Mouse (Mus musculus): ENCODE measurements around the gene Tnn. TPM values are rescaled to one million over a fixed set of nuclear protein-coding genes. Genes with fewer than 3 reads are reported as not detected.
A peak's percentile ranks its signal among the peaks of the same experiment; 100 is the strongest.

The Tnn gene
- polyA plus RNA-seq, 1 experiment from 2014 or later, result 0.03 TPM

DNA sequence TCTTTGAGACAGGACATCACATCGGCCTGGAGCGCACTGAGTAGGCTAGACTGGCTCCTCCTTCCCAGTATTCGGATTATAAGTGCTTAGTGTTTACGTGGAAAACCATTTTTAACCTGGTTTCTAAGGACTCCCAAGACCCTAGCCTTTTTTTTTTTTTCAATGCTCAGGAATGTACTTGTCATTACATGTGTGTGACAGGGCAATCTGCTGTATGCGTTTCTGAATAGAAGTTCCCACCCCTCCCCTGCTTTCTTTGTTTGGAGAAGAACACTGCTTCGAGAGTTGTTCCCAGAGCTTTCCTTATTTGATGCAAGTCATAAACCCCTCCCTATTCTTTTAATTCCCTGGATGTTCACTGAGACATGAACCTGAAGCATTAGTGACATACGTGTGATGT, 9.0 kb downstream of the Tnn start:
- Histone ChIP-seq H3K27ac (no peak overlapping the region), H3K9me3 (replicated peaks) (no peaks in the 10 kb centered on the region)
- WGBS (ENCODE audit: insufficient replicate concordance), result 69% methylated on average over 7 of the region's 7 CpGs

DNA sequence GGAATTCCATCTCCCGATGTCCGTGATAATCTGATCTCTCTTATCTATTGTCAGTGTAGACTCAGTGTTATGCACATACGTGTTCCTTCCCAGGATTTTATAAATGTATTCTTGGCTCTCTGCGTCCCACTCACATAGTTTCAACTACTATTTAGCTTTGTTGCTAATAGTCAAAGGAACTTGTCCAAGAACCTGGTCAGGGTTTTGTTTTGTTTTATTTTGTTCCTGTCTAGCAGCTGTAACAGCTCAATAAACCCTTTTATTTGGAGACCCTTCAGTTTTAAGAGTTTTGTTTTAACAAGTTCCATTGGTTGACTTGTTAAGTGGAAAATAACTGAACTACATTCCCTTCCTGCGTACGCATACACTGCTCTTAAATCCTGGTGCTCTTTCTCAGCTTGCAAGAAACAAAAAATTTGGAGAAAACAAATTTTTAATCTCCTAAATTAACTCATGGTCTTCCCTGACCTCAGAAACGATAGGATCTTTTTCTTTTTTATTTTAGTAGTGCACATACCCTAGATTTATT, 17.0 kb downstream of the Tnn start:
- Histone ChIP-seq H3K36me3 (no peaks in the 10 kb centered on the region), H3K9me3 (replicated peaks) (no peaks in the 10 kb centered on the region), H3K9ac (no peak overlapping the region), H3K4me2 (no peak overlapping the region), H3K27ac (no peak overlapping the region), H3K4me1 (replicated peaks) (no peaks in the 10 kb centered on the region), H3K27me3 (no peaks in the 10 kb centered on the region), H3K4me3 (replicated peaks) (no peak overlapping the region)
- 68% methylated on average over 7 of the region's 7 CpGs for WGBS (ENCODE audit: insufficient replicate concordance)
- DNase-seq (no peak), ATAC-seq (ENCODE audit: low read depth) (no peak)

More for the DNA sequence above, 9.0 kb downstream of the Tnn start:
- Histone ChIP-seq H3K36me3 (no peaks in the 10 kb centered on the region), H3K4me3 (replicated peaks) (no peak overlapping the region), H3K9ac (no peak overlapping the region), H3K27me3 (no peaks in the 10 kb centered on the region), H3K4me2 (no peak overlapping the region), H3K4me1 (replicated peaks) (no peaks in the 10 kb centered on the region)
- DNase-seq (no peak), ATAC-seq (ENCODE audit: low read depth) (no peak)

DNA sequence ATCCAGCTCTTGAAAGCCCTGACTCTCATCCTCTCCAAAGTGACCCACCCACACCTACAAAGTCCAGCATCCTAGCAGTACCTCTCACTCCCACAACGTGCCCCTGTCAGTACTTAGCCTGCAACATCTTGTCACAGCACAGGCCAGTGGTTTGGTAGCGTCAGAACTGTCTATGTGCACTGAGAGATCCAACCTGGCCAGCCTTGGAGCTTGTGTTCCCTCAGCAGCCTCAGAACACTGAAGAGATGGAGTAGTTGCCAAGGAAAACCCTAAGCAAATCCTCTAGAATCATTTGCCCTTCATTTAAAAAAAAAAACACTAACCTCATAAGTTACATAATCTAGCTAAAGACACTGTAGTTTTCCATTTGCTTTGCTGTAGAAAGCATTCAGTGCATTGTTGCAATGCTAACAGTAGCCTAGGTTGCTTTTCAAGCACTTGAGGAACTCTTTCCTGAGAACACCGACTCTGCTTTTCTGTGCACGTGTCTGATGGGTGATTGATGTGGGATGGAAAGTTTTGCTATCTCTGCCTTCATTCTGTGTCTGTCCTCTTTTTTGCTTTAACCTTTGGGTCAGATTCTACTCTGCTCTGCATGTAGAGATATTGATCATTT, 19.8 kb downstream of the Tnn start:
- H3K4me3 ChIP-seq (replicated peaks), result no peak overlapping the region
- no peaks in the 10 kb centered on the region for H3K36me3 ChIP-seq
- H3K9ac ChIP-seq, result no peak overlapping the region
- H3K27ac ChIP-seq, result no peak overlapping the region
- no peaks in the 10 kb centered on the region for H3K9me3 ChIP-seq (replicated peaks)
- no peaks in the 10 kb centered on the region for H3K4me1 ChIP-seq (replicated peaks)
- DNase-seq, result no peak
- no peak for ATAC-seq (ENCODE audit: low read depth)
- H3K4me2 ChIP-seq, result no peak overlapping the region
- no peaks in the 10 kb centered on the region for H3K27me3 ChIP-seq
- WGBS (ENCODE audit: insufficient replicate concordance), result 41% methylated on average over 4 of the region's 4 CpGs

DNA sequence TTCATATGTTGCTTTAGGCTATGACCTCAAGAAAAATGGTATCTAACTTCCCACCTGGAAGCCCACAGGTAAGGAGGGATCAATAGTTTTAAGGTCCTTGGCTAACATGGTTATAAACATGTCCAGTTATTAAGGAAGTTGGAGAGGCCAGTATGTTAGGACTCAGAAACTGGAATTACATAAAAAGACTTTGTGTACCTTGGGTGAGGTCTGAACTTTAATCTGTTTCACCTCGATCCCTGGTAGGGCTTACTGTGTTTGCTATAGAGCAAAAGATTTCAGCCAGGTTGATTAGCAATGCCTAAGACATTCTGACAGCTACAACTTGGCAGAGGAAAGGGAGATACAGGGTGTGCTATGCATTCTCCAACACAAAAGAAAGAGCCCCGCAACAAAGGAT, 29.4 kb downstream of the Tnn start:
- Histone ChIP-seq H3K4me1 (replicated peaks) (no peaks in the 10 kb centered on the region), H3K9ac (no peak overlapping the region), H3K4me3 (replicated peaks) (no peak overlapping the region), H3K36me3 (no peaks in the 10 kb centered on the region), H3K27ac (no peak overlapping the region), H3K4me2 (no peak overlapping the region), H3K27me3 (no peaks in the 10 kb centered on the region), H3K9me3 (replicated peaks) (no peaks in the 10 kb centered on the region)
- ATAC-seq (ENCODE audit: low read depth) (no peak), DNase-seq (no peak)
- 59% methylated on average over 2 of the region's 2 CpGs for WGBS (ENCODE audit: insufficient replicate concordance)

DNA sequence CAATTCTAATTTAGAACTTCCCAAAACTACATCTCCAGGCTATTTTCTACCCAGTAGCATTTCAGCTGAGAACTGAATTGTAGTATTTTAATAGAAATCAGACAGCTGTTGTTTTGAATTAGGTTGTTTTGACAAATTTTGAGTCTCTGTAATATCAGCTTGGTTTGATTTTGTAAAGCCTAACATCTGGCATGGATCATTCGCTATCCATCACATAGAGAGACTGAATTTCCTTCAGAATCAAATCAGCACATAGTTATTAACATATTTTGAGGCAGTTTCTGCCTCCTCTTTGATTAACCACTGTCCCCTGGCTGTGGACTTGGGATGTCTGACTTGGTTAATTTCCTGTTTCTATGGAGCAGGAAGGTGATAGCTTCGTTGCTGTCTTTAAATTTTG, 44.8 kb downstream of the Tnn start:
- ATAC-seq (ENCODE audit: low read depth), result no peak
- no peak overlapping the region for H3K9ac ChIP-seq
- no peak overlapping the region for H3K4me2 ChIP-seq
- 42% methylated on average over 2 of the region's 2 CpGs for WGBS (ENCODE audit: insufficient replicate concordance)
- no peaks in the 10 kb centered on the region for H3K36me3 ChIP-seq
- H3K4me3 ChIP-seq (replicated peaks), result no peak overlapping the region
- no peak for DNase-seq
- H3K27me3 ChIP-seq, result no peaks in the 10 kb centered on the region
- H3K27ac ChIP-seq, result no peak overlapping the region
- H3K9me3 ChIP-seq (replicated peaks), result no peaks in the 10 kb centered on the region
- no peaks in the 10 kb centered on the region for H3K4me1 ChIP-seq (replicated peaks)

DNA sequence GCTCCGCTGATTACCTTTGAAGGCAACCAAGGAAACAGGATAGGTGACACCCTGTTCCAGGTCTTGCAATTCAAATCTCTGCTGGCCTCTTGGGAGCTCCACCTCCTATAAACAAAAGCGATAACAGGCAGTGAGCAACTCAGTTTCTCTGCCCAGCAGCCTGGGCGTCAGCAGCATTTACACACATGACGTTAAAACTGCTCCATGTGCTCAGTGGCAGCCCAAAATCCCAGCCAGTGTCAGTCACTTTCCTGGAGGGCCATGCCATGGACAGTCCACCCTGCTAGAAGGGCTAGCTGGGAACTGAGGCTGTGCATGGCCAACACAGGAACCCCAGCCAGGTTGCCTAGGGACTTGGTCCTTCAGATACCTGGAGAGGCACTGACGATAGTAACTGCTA, 48.0 kb downstream of the Tnn start:
- no peak overlapping the region for H3K4me2 ChIP-seq
- DNase-seq (no peak), ATAC-seq (ENCODE audit: low read depth) (no peak)
- H3K27ac ChIP-seq, result no peak overlapping the region
- no peak overlapping the region for H3K9ac ChIP-seq
- WGBS (ENCODE audit: insufficient replicate concordance), result 72% methylated on average over 5 of the region's 5 CpGs
- no peaks in the 10 kb centered on the region for H3K9me3 ChIP-seq (replicated peaks)
- H3K4me1 ChIP-seq (replicated peaks), result no peaks in the 10 kb centered on the region
- no peaks in the 10 kb centered on the region for H3K36me3 ChIP-seq
- H3K4me3 ChIP-seq (replicated peaks), result no peak overlapping the region
- no peaks in the 10 kb centered on the region for H3K27me3 ChIP-seq

DNA sequence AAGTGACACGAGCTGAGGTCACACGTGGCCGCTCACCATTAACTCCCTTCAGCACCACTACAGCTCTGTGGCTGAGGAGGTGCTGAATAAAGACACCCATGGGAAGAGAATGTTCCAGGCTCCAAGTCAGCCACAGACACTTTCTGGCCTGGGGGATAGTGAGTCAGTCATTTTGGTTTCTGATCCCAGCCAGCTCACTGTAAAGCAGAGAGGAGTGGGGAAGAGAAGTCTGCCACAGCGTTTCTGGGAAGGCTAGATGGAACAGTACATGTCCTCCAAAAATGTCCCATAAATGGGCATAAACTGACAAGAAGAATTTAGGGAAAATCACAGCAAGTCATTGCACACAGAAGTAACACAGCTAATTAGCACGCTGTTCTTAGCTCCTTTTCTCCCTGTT, 52.4 kb downstream of the Tnn start:
- Histone ChIP-seq H3K27ac (no peak overlapping the region), H3K4me2 (no peak overlapping the region), H3K4me1 (replicated peaks) (no peaks in the 10 kb centered on the region), H3K4me3 (replicated peaks) (no peak overlapping the region), H3K9me3 (replicated peaks) (no peaks in the 10 kb centered on the region), H3K36me3 (no peaks in the 10 kb centered on the region), H3K9ac (no peak overlapping the region), H3K27me3 (no peaks in the 10 kb centered on the region)
- WGBS (ENCODE audit: insufficient replicate concordance), result 61% methylated on average over 5 of the region's 5 CpGs
- DNase-seq (no peak), ATAC-seq (ENCODE audit: low read depth) (no peak)

DNA sequence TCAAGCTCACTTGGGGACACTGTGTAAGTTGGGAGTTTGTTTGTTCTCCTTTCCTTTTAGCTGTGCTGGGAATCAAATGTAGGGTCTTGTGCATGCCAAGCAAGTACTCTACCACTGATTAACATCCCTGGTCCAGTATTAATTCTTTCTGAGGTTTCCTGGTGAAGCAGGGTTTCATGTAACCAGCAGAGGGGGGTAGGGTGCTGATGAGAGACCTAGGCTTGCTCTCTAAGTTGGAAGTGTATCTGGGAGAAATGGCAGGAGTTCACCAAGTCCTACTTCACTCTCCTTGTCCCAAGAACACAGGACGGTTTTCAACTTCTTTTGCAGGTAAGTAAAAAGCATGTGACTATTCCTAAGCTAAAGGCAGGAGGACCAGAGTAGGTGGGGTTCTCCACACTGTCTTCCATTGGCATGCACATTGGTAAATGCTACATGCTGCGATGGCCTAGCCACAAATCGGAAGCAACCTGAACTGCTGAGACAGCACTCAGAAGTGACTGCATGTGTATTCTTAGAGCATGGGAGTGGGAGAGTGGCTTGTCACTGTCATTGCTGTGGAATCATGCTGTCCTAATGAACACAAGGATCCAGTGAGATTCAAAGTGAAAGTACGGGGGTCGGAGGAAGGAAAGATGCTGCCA, 53.6 kb downstream of the Tnn start:
- 81% methylated on average over 5 of the region's 5 CpGs for WGBS (ENCODE audit: insufficient replicate concordance)

DNA sequence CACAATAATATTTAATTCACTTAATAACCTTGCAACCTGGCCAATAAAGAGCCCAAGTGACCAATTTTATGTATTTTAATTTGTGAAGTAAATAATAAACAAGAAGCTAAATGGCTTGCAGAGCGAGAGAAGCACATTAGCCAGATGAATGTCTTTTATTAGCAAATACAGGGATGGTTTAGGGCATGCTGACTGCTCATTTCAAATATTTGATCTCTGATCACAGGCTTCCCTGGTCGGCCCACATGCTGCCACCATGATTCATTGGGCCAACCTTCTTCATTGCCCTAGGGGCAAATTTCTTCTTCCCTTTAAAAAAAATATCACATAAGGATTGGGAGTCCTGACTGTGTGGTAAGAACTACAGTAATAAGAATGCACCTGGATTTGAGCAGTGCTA, 66.7 kb downstream of the Tnn start:
- Histone ChIP-seq H3K9me3 (replicated peaks) (no peaks in the 10 kb centered on the region), H3K9ac (no peak overlapping the region), H3K36me3 (no peaks in the 10 kb centered on the region), H3K27ac (no peak overlapping the region), H3K4me3 (replicated peaks) (no peak overlapping the region), H3K4me1 (replicated peaks) (no peaks in the 10 kb centered on the region), H3K27me3 (no peaks in the 10 kb centered on the region), H3K4me2 (no peak overlapping the region)
- ATAC-seq (ENCODE audit: low read depth) (no peak), DNase-seq (no peak)
- WGBS (ENCODE audit: insufficient replicate concordance), result 56% methylated on average over 2 of the region's 2 CpGs

More for the DNA sequence above, 53.6 kb downstream of the Tnn start:
- no peaks in the 10 kb centered on the region for H3K9me3 ChIP-seq (replicated peaks)
- no peak overlapping the region for H3K27ac ChIP-seq
- DNase-seq, result no peak
- ATAC-seq (ENCODE audit: low read depth), result no peak
- no peaks in the 10 kb centered on the region for H3K36me3 ChIP-seq
- no peaks in the 10 kb centered on the region for H3K27me3 ChIP-seq
- H3K9ac ChIP-seq, result no peak overlapping the region
- H3K4me2 ChIP-seq, result no peak overlapping the region
- H3K4me3 ChIP-seq (replicated peaks), result no peak overlapping the region
- no peaks in the 10 kb centered on the region for H3K4me1 ChIP-seq (replicated peaks)

DNA sequence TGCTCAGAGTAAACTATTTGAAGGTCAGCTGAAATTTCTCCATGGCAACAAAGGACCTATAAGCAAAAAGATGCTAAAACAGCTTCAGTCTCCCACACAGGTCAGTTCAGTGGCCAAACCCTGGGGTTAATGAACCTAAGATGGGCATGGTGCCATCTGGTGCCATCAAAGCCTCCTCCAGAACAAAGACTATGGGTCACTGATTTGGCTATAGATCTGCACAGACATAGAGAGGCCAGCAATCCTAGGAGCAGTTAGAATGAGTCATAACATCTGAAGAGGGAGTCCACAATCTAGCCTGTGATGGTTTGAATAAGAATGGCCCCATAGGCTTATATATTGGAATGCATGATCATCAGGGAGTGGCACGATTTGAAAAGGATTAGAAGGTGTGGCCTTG, 69.1 kb downstream of the Tnn start:
- H3K9me3 ChIP-seq (replicated peaks), result no peaks in the 10 kb centered on the region
- 67% methylated on average over 1 of the region's 1 CpGs for WGBS (ENCODE audit: insufficient replicate concordance)
- no peak overlapping the region for H3K27ac ChIP-seq
- ATAC-seq (ENCODE audit: low read depth), result no peak
- no peaks in the 10 kb centered on the region for H3K36me3 ChIP-seq
- no peaks in the 10 kb centered on the region for H3K27me3 ChIP-seq
- H3K4me1 ChIP-seq (replicated peaks), result peaks cover 3% of the 10 kb centered on the region
- H3K9ac ChIP-seq, result no peak overlapping the region
- H3K4me2 ChIP-seq, result no peak overlapping the region
- H3K4me3 ChIP-seq (replicated peaks), result no peak overlapping the region
- DNase-seq, result no peak

DNA sequence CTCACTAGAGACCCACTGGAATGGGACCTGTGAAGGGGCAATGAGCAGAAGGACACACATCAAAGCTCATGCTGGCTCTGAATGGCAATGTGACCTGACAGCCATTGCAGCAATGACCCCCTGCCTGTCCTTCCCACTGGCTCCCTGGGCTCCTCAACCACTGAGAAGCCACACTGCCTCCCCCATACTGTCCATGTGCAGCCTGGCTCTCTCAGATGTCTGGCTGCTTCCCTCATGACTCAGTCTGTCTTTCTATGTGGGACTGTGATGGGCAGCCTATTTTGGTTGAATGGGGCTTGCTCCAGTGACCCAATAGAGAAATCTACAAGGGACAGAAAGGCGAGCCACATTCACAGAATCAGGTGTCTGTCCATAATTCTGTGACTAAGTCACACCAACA, 70.7 kb downstream of the Tnn start:
- 47% methylated on average over 1 of the region's 1 CpGs for WGBS (ENCODE audit: insufficient replicate concordance)
- no peak overlapping the region for H3K27ac ChIP-seq
- H3K9me3 ChIP-seq (replicated peaks), result no peaks in the 10 kb centered on the region
- H3K27me3 ChIP-seq, result no peaks in the 10 kb centered on the region
- ATAC-seq (ENCODE audit: low read depth) (no peak), DNase-seq (no peak)
- H3K4me1 ChIP-seq (replicated peaks), result peaks cover 8% of the 10 kb centered on the region
- no peak overlapping the region for H3K4me3 ChIP-seq (replicated peaks)
- H3K36me3 ChIP-seq, result peaks cover 9% of the 10 kb centered on the region
- no peak overlapping the region for H3K9ac ChIP-seq
- no peak overlapping the region for H3K4me2 ChIP-seq

DNA sequence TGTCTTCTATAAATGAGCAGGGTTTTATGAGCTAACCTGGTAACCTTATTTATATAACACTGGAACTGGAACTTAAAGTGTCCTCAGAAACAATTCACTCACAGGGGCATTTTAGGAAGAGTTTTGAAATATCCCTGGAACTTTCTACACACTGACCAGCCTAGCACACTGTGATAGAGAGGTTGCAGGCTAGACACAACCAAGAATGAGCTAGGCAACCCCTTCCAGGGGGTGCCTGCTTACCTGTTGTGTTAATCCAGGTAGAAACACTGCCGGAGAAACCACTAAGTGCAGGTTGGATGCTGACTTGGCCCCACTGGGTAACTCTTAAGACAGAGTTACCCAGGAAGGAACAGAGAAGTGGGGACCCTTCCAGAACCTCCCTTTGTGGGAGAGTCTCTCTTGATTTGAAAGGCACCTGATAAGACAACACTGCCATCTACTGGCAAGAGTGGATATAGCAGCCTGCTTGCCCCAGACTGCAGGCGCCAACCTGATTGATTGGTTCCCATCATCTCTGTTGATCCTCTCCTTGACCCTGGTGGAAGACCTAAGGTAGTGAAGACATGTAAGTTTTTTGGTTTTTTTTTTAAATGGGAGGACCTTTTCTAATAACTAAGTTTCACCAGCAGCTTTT, 72.5 kb downstream of the Tnn start:
- H3K4me2 ChIP-seq, result no peak overlapping the region
- no peak overlapping the region for H3K9ac ChIP-seq
- ATAC-seq (ENCODE audit: low read depth), result peak; percentile 37
- no peak overlapping the region for H3K27ac ChIP-seq
- no peaks in the 10 kb centered on the region for H3K9me3 ChIP-seq (replicated peaks)
- DNase-seq, result no peak
- H3K36me3 ChIP-seq, result peaks cover 26% of the 10 kb centered on the region
- H3K4me3 ChIP-seq (replicated peaks), result no peak overlapping the region
- WGBS (ENCODE audit: insufficient replicate concordance), result 32% methylated on average over 2 of the region's 2 CpGs
- peaks cover 8% of the 10 kb centered on the region for H3K4me1 ChIP-seq (replicated peaks)
- H3K27me3 ChIP-seq, result no peaks in the 10 kb centered on the region

Data from liver, embryonic 13.5 days (tissue).